Mouse (Mus musculus) lung, adult 2 months (tissue): ENCODE results near the gene Epb41l3.

ENCODE experiments used
- CTCF ChIP-seq: fragments of 200-500 bp; IDR thresholded peaks from 2 replicates; pipeline ENCODE4 v1.5.1; 2011; ENCODE audit warnings: mild to moderate bottlenecking, low read length, control low read depth; ENCODE audit not compliant: insufficient read depth
- POLR2A ChIP-seq: fragments of 200-500 bp; IDR thresholded peaks from 2 replicates; pipeline ENCODE4 v1.6.1; 2011; ENCODE audit warnings: low read depth, mild to moderate bottlenecking, control low read depth, low read length, borderline replicate concordance; ENCODE audit errors: extremely low read depth

DNA sequence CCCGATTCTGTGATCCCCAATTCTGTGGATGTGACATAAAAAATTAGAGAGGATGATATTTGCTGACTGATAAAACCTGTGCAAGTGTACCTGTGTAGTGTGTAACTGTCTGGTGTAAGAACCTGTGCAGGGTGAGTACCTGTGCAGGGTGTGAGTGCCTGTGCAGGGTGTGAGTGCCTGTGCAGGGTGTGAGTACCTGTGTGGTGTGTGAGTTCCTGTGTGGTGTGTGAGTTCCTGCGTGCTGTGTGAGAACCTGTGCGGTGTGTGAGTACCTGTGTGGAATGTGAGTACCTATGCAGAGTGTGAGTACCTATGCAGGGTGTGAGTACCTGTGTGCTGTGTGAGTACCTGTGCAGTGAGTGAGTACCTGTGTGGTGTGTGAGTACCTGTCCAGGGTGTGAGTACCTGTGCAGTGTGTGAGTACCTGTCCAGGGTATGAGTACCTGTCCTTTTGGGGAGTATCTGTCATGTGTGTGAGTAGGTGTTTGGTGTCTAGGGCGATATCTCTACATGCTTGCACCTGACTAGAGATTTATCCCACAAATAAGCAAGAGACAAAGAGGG lies 163.4 kb downstream of the Epb41l3 start:
- no peak for TF ChIP-seq CTCF
- TF ChIP-seq POLR2A = no peak
